Mouse (Mus musculus): ENCODE data around the gene Cxcr2. TPM values are rescaled to one million over a fixed set of nuclear protein-coding genes. Genes with fewer than 3 reads are reported as not detected.

The Cxcr2 gene
- polyA plus RNA-seq, 1 experiment from 2014 or later, result 0.18 TPM

- TF ChIP-seq CTCF (IDR thresholded peaks at IDR 0.05; ENCODE audit: low read depth) (peak; percentile 57), EP300 (optimal IDR thresholded peaks at IDR 0.05) (no peak)
- Histone ChIP-seq H3K9ac (ENCODE audit: low read length) (no peak overlapping the region), H3K4me2 (replicated peaks; ENCODE audit: low read depth) (no peak overlapping the region), H3K4me1 (replicated peaks; ENCODE audit: control insufficient read depth, insufficient read depth) (no peaks in the 10 kb centered on the region), H3K9me3 (ENCODE audit: control insufficient read depth, low read length) (no peaks in the 10 kb centered on the region), H3K27ac (replicated peaks) (no peak overlapping the region), H3K36me3 (ENCODE audit: control insufficient read depth, insufficient read depth, low read length) (no peaks in the 10 kb centered on the region), H3K27me3 (ENCODE audit: control insufficient read depth, insufficient read depth, low read length) (no peaks in the 10 kb centered on the region), H3K4me3 (ENCODE audit: low read depth, low read length) (no peak overlapping the region)
- DNase-seq (ENCODE audit: low spot score) (no peak), ATAC-seq (ENCODE audit: low FRiP score, low TSS enrichment) (no peak)
- 70% methylated on average over 3 of the region's 3 CpGs for WGBS
These were observed 21.8 kb upstream of the Cxcr2 start for GRCm38 (mm10) chr1:74132011-74132410.

DNA sequence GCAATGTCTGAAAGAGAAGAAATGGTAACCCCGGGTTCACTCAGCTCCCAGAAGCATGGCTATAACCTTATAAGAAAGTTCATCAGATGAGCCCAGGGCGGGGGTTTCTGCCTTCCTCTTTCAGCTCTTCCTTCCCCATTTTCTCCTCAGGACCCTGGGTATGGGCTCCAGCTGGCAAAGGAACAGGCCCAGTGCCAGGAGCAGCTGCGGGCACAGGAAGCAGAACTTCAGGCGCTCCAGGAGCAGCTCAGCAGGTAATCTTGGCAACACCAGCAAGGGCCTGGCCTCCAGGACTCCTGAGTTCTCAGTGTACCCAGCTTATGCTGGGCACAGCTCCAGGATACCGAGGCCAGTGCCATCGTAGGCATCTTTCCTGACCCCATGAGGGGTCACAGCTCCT lies 19.8 kb upstream of the Cxcr2 start:
- Histone ChIP-seq H3K36me3 (ENCODE audit: control insufficient read depth, insufficient read depth, low read length) (no peaks in the 10 kb centered on the region), H3K4me3 (ENCODE audit: low read depth, low read length) (no peak overlapping the region), H3K9ac (ENCODE audit: low read length) (no peak overlapping the region), H3K4me1 (replicated peaks; ENCODE audit: control insufficient read depth, insufficient read depth) (no peaks in the 10 kb centered on the region), H3K4me2 (replicated peaks; ENCODE audit: low read depth) (no peak overlapping the region), H3K9me3 (ENCODE audit: control insufficient read depth, low read length) (no peaks in the 10 kb centered on the region), H3K27ac (replicated peaks) (no peak overlapping the region), H3K27me3 (ENCODE audit: control insufficient read depth, insufficient read depth, low read length) (no peaks in the 10 kb centered on the region)
- ATAC-seq (ENCODE audit: low FRiP score, low TSS enrichment), result no peak
- WGBS, result 79% methylated on average over 6 of the region's 6 CpGs
- TF ChIP-seq EP300 (optimal IDR thresholded peaks at IDR 0.05), result no peak
- no peak for TF ChIP-seq CTCF (IDR thresholded peaks at IDR 0.05; ENCODE audit: low read depth)
- no peak for DNase-seq (ENCODE audit: low spot score)

DNA sequence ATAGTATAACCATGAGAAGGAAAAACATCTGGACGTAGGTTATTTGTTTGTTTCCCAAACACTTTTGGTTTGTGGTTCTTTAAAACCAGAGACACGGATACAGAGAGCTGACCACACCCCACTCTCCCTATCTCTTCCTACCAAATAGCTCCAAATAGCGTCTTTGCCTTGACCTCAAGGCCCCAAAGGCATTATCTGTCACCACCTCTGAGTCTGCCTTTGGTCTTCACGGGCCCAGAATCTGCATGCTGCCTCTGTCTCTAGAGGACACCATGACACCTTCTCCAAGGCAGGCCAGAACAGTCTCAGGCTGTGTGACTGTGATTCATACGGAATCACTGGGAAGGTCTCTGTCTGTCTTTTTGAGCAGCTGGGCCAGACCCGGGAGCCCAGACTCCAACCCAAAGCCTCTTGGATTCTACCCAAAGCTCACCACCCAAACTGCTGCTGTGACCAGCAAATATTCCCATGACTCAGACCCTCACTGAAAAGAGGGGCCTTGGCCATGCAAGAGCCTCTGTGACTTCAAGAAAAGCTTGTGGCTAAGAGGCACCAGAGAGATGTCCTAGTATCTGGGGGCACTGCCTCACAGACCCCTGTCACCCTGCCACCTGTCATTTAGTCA lies 18.4 kb upstream of the Cxcr2 start:
- no peak overlapping the region for H3K4me2 ChIP-seq (replicated peaks; ENCODE audit: low read depth)
- H3K9me3 ChIP-seq (ENCODE audit: control insufficient read depth, low read length), result no peaks in the 10 kb centered on the region
- H3K27me3 ChIP-seq (ENCODE audit: control insufficient read depth, insufficient read depth, low read length), result no peaks in the 10 kb centered on the region
- DNase-seq (ENCODE audit: low spot score), result no peak
- H3K27ac ChIP-seq (replicated peaks), result no peak overlapping the region
- H3K4me3 ChIP-seq (ENCODE audit: low read depth, low read length), result no peak overlapping the region
- no peak for ATAC-seq (ENCODE audit: low FRiP score, low TSS enrichment)
- 72% methylated on average over 6 of the region's 6 CpGs for WGBS
- H3K4me1 ChIP-seq (replicated peaks; ENCODE audit: control insufficient read depth, insufficient read depth), result no peaks in the 10 kb centered on the region
- H3K36me3 ChIP-seq (ENCODE audit: control insufficient read depth, insufficient read depth, low read length), result no peaks in the 10 kb centered on the region
- no peak overlapping the region for H3K9ac ChIP-seq (ENCODE audit: low read length)
- no peak for TF ChIP-seq EP300 (optimal IDR thresholded peaks at IDR 0.05)
- TF ChIP-seq CTCF (IDR thresholded peaks at IDR 0.05; ENCODE audit: low read depth), result no peak

DNA sequence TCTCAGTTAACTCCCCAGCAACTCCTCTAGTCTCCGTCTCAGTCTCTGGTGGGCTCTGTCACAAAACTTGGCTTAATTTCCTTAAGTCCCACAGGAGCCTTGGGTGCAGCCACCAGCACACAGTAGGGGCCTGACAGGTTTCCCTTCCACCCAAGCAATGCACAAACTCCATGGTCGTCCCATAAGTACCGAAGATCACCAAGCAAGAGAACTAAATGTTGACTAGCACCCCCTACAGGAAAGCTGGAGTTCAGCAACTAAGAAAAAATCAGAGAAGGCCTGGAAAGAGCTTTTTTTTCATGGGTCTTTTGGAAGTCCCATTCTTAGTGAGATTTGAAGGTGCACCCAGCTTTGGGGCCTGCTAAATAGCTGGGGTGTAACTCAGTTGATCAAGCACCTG lies 14.4 kb upstream of the Cxcr2 start:
- Histone ChIP-seq H3K4me2 (replicated peaks; ENCODE audit: low read depth) (no peak overlapping the region), H3K27ac (replicated peaks) (no peak overlapping the region), H3K27me3 (ENCODE audit: control insufficient read depth, insufficient read depth, low read length) (no peaks in the 10 kb centered on the region), H3K9ac (ENCODE audit: low read length) (no peak overlapping the region), H3K4me3 (ENCODE audit: low read depth, low read length) (no peak overlapping the region), H3K9me3 (ENCODE audit: control insufficient read depth, low read length) (no peaks in the 10 kb centered on the region), H3K4me1 (replicated peaks; ENCODE audit: control insufficient read depth, insufficient read depth) (no peaks in the 10 kb centered on the region), H3K36me3 (ENCODE audit: control insufficient read depth, insufficient read depth, low read length) (no peaks in the 10 kb centered on the region)
- WGBS, result 61% methylated on average over 3 of the region's 3 CpGs
- DNase-seq (ENCODE audit: low spot score) (no peak), ATAC-seq (ENCODE audit: low FRiP score, low TSS enrichment) (no peak)
- TF ChIP-seq CTCF (IDR thresholded peaks at IDR 0.05; ENCODE audit: low read depth) (peak; percentile 59), EP300 (optimal IDR thresholded peaks at IDR 0.05) (no peak)

DNA sequence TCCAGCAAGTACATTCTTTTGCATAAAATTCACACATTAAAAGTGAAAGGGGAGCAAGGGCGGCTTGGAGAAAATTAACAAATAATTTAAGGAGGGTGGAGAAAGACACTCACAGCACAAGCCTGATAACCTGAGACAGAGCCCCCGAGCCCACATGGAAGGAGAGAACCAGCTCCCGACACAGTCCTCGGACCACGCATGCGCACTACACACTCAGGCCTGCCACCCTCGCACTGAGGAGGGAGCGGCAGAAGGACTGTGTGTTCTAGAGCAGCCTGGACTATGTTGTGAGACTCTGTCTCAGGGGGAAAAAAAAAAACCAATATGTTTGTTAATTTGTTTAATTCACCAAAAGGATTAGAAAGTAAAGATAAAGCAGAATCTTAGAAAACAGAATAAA lies 12.0 kb upstream of the Cxcr2 start:
- WGBS, result 74% methylated on average over 8 of the region's 8 CpGs
- no peak overlapping the region for H3K4me3 ChIP-seq (ENCODE audit: low read depth, low read length)
- H3K9me3 ChIP-seq (ENCODE audit: control insufficient read depth, low read length), result no peaks in the 10 kb centered on the region
- no peak for TF ChIP-seq CTCF (IDR thresholded peaks at IDR 0.05; ENCODE audit: low read depth)
- no peak for TF ChIP-seq EP300 (optimal IDR thresholded peaks at IDR 0.05)
- H3K36me3 ChIP-seq (ENCODE audit: control insufficient read depth, insufficient read depth, low read length), result no peaks in the 10 kb centered on the region
- H3K27ac ChIP-seq (replicated peaks), result no peak overlapping the region
- no peak for ATAC-seq (ENCODE audit: low FRiP score, low TSS enrichment)
- H3K4me2 ChIP-seq (replicated peaks; ENCODE audit: low read depth), result no peak overlapping the region
- H3K4me1 ChIP-seq (replicated peaks; ENCODE audit: control insufficient read depth, insufficient read depth), result no peaks in the 10 kb centered on the region
- DNase-seq (ENCODE audit: low spot score), result no peak
- no peak overlapping the region for H3K9ac ChIP-seq (ENCODE audit: low read length)
- no peaks in the 10 kb centered on the region for H3K27me3 ChIP-seq (ENCODE audit: control insufficient read depth, insufficient read depth, low read length)

GRCm38 (mm10) chr1:74149106-74149885 lies 4.5 kb upstream of the Cxcr2 start:
- ATAC-seq (ENCODE audit: low FRiP score, low TSS enrichment) (peak; percentile 83), DNase-seq (ENCODE audit: low spot score) (no peak)
- 68% methylated on average over 6 of the region's 6 CpGs for WGBS
- no peak overlapping the region for H3K4me2 ChIP-seq (replicated peaks; ENCODE audit: low read depth)
- H3K9me3 ChIP-seq (ENCODE audit: control insufficient read depth, low read length), result no peaks in the 10 kb centered on the region
- no peak overlapping the region for H3K27ac ChIP-seq (replicated peaks)
- no peaks in the 10 kb centered on the region for H3K4me1 ChIP-seq (replicated peaks; ENCODE audit: control insufficient read depth, insufficient read depth)
- no peaks in the 10 kb centered on the region for H3K36me3 ChIP-seq (ENCODE audit: control insufficient read depth, insufficient read depth, low read length)
- H3K27me3 ChIP-seq (ENCODE audit: control insufficient read depth, insufficient read depth, low read length), result no peaks in the 10 kb centered on the region
- H3K4me3 ChIP-seq (ENCODE audit: low read depth, low read length), result no peak overlapping the region
- no peak for TF ChIP-seq CTCF (IDR thresholded peaks at IDR 0.05; ENCODE audit: low read depth)
- TF ChIP-seq EP300 (optimal IDR thresholded peaks at IDR 0.05), result no peak
- no peak overlapping the region for H3K9ac ChIP-seq (ENCODE audit: low read length)
